Mouse (Mus musculus): Measurements from ENCODE around the gene Tctex1d2. TPM values are rescaled to one million over a fixed set of nuclear protein-coding genes. Genes with fewer than 3 reads are reported as not detected.
"Not testable (repeated sequence)": the region's sequence is repeated elsewhere in the genome, so short reads cannot be mapped to it uniquely, and the experiment has no call there.

Gene Tctex1d2
- polyA plus RNA-seq, 1 experiment: 187 TPM

DNA sequence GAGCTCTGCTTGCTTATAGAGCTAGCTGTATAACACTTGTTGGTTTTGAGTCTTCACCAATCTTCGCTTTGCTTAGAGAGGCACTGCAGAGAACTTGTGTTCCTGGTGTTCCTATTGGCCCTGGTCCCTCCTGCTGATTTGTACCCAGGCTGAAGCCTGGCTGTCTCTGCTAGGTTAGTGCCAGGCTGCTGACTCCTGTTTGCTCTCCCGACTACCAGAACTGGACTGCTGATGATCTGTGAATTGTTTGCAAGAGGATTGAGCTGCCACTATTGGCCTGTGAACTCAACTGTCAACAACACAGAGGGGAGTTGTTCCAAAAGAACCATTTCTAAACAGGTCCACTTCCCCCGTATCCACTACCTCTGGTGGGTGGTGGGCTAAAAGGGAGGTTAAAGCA, 21.9 kb downstream of the Tctex1d2 start:
- TF ChIP-seq CTCF (IDR thresholded peaks at IDR 0.05; ENCODE audit: control insufficient read depth, insufficient read depth, insufficient replicate concordance, low read depth, low read length): no peak
- TF ChIP-seq POLR2A (IDR thresholded peaks at IDR 0.05; ENCODE audit: control insufficient read depth, low read depth, low read length): no peak
- Histone ChIP-seq H3K36me3 (ENCODE audit: control insufficient read depth, insufficient read depth, low read length) (no peaks in the 10 kb centered on the region), H3K4me1 (ENCODE audit: control insufficient read depth, insufficient read depth, low read length) (no peaks in the 10 kb centered on the region; the same call in 1 of the 2 replicates), H3K27ac (ENCODE audit: control insufficient read depth, insufficient read depth, low read depth, low read length) (no peak overlapping the region), H3K4me3 (ENCODE audit: control insufficient read depth, low read depth, low read length) (no peak overlapping the region), H3K27me3 (ENCODE audit: control insufficient read depth, insufficient read depth, low read length) (no peaks in the 10 kb centered on the region)

DNA sequence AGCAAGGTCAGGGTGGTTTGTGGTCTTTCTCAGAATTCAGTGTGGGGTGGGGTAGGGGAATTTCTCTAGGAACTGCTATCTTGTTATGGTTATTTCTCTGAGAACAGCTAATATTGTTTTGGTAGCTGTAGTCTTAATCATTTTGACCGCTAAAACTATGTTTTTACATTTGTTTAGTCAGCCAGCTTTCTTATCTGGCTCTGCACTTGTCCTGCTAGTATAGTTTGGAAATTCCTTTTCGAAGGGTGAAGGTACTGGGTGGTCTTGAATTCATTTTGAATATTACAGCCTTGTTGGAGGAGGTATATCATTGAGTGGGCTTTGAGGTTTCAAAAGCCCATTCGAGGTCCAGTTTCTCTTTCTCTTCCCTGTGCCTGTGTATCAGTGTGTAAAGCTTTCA, 25.1 kb downstream of the Tctex1d2 start:
- not testable (repeated sequence) for H3K27ac ChIP-seq (ENCODE audit: control insufficient read depth, insufficient read depth, low read depth, low read length); H3K27me3 ChIP-seq (ENCODE audit: control insufficient read depth, insufficient read depth, low read length); H3K4me1 ChIP-seq (ENCODE audit: control insufficient read depth, insufficient read depth, low read length); H3K4me3 ChIP-seq (ENCODE audit: control insufficient read depth, low read depth, low read length); H3K36me3 ChIP-seq (ENCODE audit: control insufficient read depth, insufficient read depth, low read length)

DNA sequence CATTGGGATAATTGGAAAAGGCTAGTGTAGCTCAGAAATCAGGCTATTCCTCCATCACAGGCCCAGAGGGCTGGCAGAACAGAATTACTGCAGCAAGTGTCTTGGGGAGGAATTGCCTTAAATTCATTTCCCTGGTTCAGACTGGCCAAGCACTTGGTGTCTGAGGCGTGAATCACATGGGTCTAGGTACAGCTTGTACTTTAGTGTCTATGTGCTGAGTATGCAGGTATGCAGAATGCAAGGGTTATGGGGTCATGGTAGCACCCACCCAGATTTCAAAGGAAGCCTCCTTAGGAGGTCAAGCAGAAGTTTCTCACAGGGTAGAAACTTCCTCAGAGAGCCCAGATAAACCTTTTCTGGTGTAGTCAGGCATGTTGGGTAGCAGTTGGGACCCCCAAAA, 26.1 kb downstream of the Tctex1d2 start:
- Histone ChIP-seq H3K27me3 (ENCODE audit: control insufficient read depth, insufficient read depth, low read length) (no peaks in the 10 kb centered on the region), H3K4me1 (ENCODE audit: control insufficient read depth, insufficient read depth, low read length) (no peaks in the 10 kb centered on the region), H3K27ac (ENCODE audit: control insufficient read depth, insufficient read depth, low read depth, low read length) (no peak overlapping the region), H3K36me3 (ENCODE audit: control insufficient read depth, insufficient read depth, low read length) (no peaks in the 10 kb centered on the region), H3K4me3 (ENCODE audit: control insufficient read depth, low read depth, low read length) (no peak overlapping the region)
- TF ChIP-seq CTCF (IDR thresholded peaks at IDR 0.05; ENCODE audit: control insufficient read depth, insufficient read depth, insufficient replicate concordance, low read depth, low read length): no peak
- TF ChIP-seq POLR2A (IDR thresholded peaks at IDR 0.05; ENCODE audit: control insufficient read depth, low read depth, low read length): no peak

DNA sequence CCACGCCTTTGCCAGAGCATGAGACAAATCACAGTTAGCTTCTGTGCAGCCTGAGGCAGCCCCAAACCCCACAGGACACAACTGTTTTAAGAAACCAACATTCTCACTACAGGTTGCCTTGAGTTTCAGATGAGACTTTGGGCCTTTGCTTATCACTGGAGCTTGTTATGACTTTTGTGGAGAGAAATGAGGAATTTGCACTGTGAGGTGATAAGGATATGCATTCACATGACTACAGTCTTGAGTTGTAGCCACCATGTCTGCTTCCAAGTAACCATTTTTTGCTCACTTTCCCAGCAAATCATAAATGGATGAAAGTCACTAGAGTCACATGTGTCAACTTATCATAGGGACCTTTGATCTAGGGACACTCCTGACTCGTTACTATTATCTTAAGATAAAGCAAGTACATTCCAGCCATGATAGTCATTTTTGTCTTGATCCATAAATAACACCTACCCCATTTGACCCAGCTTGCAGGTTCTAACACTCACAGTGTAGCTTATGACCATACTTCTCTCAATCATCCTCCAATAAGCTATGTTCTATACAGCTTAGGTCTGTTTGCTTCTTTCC, 27.1 kb downstream of the Tctex1d2 start:
- no peak overlapping the region for H3K27ac ChIP-seq (ENCODE audit: control insufficient read depth, insufficient read depth, low read depth, low read length)
- no peak overlapping the region for H3K4me3 ChIP-seq (ENCODE audit: control insufficient read depth, low read depth, low read length)
- no peaks in the 10 kb centered on the region for H3K4me1 ChIP-seq (ENCODE audit: control insufficient read depth, insufficient read depth, low read length)
- TF ChIP-seq POLR2A (IDR thresholded peaks at IDR 0.05; ENCODE audit: control insufficient read depth, low read depth, low read length): no peak
- TF ChIP-seq CTCF (IDR thresholded peaks at IDR 0.05; ENCODE audit: control insufficient read depth, insufficient read depth, insufficient replicate concordance, low read depth, low read length): no peak
- H3K36me3 ChIP-seq (ENCODE audit: control insufficient read depth, insufficient read depth, low read length): no peaks in the 10 kb centered on the region
- H3K27me3 ChIP-seq (ENCODE audit: control insufficient read depth, insufficient read depth, low read length): no peaks in the 10 kb centered on the region

DNA sequence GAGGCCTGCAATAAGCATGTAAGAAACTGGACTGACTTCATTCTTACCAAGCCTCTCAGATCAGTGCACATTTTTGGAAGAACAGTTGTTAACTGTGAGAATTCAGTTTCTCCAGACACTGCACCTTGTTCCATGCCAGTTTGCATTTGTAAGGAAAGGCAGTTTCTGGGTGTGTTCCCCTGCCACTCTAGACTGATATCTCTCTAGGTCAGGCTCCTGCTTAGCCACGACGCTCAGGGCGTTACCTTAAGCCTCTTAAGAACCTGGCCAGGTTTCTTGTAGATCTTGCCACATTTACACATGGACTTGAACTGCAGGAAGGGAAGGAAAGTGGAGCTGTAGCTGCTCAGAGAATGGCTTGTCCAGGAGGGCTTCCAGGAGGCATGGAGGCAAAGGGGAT, 30.2 kb downstream of the Tctex1d2 start:
- no peak overlapping the region for H3K27ac ChIP-seq (ENCODE audit: control insufficient read depth, insufficient read depth, low read depth, low read length)
- H3K27me3 ChIP-seq (ENCODE audit: control insufficient read depth, insufficient read depth, low read length): no peaks in the 10 kb centered on the region
- H3K4me3 ChIP-seq (ENCODE audit: control insufficient read depth, low read depth, low read length): no peak overlapping the region
- H3K4me1 ChIP-seq (ENCODE audit: control insufficient read depth, insufficient read depth, low read length): no peaks in the 10 kb centered on the region
- peaks cover 1% of the 10 kb centered on the region; the same call in 1 of the 2 replicates for H3K36me3 ChIP-seq (ENCODE audit: control insufficient read depth, insufficient read depth, low read length)
- TF ChIP-seq CTCF (IDR thresholded peaks at IDR 0.05; ENCODE audit: control insufficient read depth, insufficient read depth, insufficient replicate concordance, low read depth, low read length): no peak
- no peak for TF ChIP-seq POLR2A (IDR thresholded peaks at IDR 0.05; ENCODE audit: control insufficient read depth, low read depth, low read length)

DNA sequence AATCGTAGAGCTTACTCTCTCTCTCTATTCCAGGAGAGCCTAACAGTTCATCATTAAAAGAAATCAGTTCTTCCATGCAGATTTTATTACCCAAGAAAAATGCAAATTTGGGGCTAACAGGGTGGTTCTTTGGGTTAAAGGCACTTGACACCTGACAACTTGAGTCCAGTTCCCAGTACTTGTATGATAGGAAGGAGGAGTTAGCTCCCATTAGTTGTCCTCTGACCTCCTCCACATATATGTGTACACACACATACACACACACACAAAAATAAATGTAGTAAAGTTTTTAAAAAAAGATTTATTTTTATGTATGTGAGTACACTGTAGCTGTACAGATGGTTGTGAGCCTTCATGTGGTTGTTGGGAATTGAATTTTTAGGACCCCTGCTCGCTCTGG, 30.6 kb downstream of the Tctex1d2 start:
- H3K27me3 ChIP-seq (ENCODE audit: control insufficient read depth, insufficient read depth, low read length): no peaks in the 10 kb centered on the region
- no peak overlapping the region for H3K4me3 ChIP-seq (ENCODE audit: control insufficient read depth, low read depth, low read length)
- H3K27ac ChIP-seq (ENCODE audit: control insufficient read depth, insufficient read depth, low read depth, low read length): no peak overlapping the region
- no peak for TF ChIP-seq POLR2A (IDR thresholded peaks at IDR 0.05; ENCODE audit: control insufficient read depth, low read depth, low read length)
- TF ChIP-seq CTCF (IDR thresholded peaks at IDR 0.05; ENCODE audit: control insufficient read depth, insufficient read depth, insufficient replicate concordance, low read depth, low read length): no peak
- peaks cover 1% of the 10 kb centered on the region; the same call in 1 of the 2 replicates for H3K36me3 ChIP-seq (ENCODE audit: control insufficient read depth, insufficient read depth, low read length)
- H3K4me1 ChIP-seq (ENCODE audit: control insufficient read depth, insufficient read depth, low read length): no peaks in the 10 kb centered on the region

DNA sequence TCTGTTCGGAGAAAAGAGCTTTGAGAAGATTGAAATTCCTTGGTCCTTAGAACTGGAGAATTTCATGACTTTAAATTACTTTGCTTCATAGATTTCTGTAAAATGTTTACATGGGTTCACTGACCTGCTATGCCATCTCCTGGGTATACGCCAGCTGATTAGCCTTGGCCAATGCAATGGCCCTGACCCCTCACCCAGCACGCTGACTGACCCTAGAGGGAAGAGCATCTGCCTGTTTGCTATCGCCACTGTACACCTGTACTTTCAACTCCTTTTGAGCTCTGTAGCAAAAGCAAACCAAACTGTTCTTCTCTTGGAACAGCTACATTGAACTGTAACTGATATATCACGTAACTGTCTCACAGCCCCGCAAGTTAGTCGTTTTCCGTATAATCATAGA, 33.6 kb downstream of the Tctex1d2 start:
- Histone ChIP-seq H3K27me3 (ENCODE audit: control insufficient read depth, insufficient read depth, low read length) (no peaks in the 10 kb centered on the region), H3K4me1 (ENCODE audit: control insufficient read depth, insufficient read depth, low read length) (no peaks in the 10 kb centered on the region), H3K36me3 (ENCODE audit: control insufficient read depth, insufficient read depth, low read length) (peaks cover 1% of the 10 kb centered on the region; the same call in 1 of the 2 replicates), H3K4me3 (ENCODE audit: control insufficient read depth, low read depth, low read length) (no peak overlapping the region), H3K27ac (ENCODE audit: control insufficient read depth, insufficient read depth, low read depth, low read length) (no peak overlapping the region)
- no peak for TF ChIP-seq CTCF (IDR thresholded peaks at IDR 0.05; ENCODE audit: control insufficient read depth, insufficient read depth, insufficient replicate concordance, low read depth, low read length)
- no peak for TF ChIP-seq POLR2A (IDR thresholded peaks at IDR 0.05; ENCODE audit: control insufficient read depth, low read depth, low read length)

DNA sequence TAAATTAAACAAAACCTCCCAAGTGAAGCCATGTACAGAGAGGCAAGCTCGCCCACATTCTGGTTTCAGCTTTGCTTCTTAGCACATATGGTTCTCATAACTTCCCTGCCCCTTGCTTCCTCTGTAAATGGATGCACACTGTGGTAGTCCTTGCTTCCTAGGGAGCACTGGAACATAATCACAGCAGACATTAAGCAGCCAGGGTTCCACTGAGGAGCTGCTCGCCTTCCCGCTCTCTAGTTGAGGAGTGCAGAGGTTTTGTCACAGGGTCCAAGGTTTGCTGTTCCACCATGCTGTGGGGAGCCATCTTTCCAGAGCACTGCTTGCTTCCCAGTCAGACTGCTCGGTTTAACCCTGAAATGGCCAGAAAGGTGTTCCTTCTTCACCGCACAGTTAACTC, 35.1 kb downstream of the Tctex1d2 start:
- TF ChIP-seq POLR2A (IDR thresholded peaks at IDR 0.05; ENCODE audit: control insufficient read depth, low read depth, low read length) (no peak), CTCF (IDR thresholded peaks at IDR 0.05; ENCODE audit: control insufficient read depth, insufficient read depth, insufficient replicate concordance, low read depth, low read length) (no peak)
- no peak overlapping the region for H3K4me3 ChIP-seq (ENCODE audit: control insufficient read depth, low read depth, low read length)
- H3K36me3 ChIP-seq (ENCODE audit: control insufficient read depth, insufficient read depth, low read length): peaks cover 1% of the 10 kb centered on the region; the same call in 1 of the 2 replicates
- no peaks in the 10 kb centered on the region for H3K4me1 ChIP-seq (ENCODE audit: control insufficient read depth, insufficient read depth, low read length)
- H3K27me3 ChIP-seq (ENCODE audit: control insufficient read depth, insufficient read depth, low read length): no peaks in the 10 kb centered on the region
- H3K27ac ChIP-seq (ENCODE audit: control insufficient read depth, insufficient read depth, low read depth, low read length): no peak overlapping the region

Data from testis, adult 2 months (tissue).